Mouse (Mus musculus) liver, embryonic 14.5 days (tissue): ENCODE measurements at regions not wholly inside any gene's neighbourhood (a gene's known extent, or its start where the extent isn't known, plus 50 kb on each side); places are given as distances from the start of the nearest gene placed in this dataset.

Source experiments
- CTCF ChIP-seq: IDR thresholded peaks from 2 replicates; pipeline ENCODE4 v1.5.1; 2016; ENCODE audit warnings: antibody characterized with exemption, low read depth, control low read depth
- EP300 ChIP-seq: IDR thresholded peaks from 2 replicates; pipeline ENCODE4 v1.6.1; 2016; ENCODE audit warnings: antibody characterized with exemption, low read depth

DNA sequence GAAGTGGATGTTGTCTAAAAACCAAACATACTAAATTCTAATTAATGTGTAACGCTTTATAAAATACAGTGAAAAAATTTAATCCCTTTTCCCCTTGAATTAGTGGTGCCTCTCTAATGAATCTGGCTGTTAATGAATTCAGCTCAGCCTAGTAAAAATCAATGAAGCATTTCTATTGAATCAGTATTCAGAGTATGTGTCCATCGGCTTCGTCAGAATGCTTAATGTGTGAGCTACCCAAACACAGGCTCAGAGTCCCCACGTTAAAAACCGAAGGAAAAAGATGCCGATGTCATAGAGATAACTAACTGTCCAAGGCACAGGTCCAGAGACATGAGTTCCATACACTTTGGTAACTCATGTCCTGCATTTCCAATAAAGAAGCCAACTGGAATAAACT is 126.3 kb upstream of the Plekha5 start:
- TF ChIP-seq CTCF (no peak), EP300 (no peak)
